Mouse (Mus musculus) E14TG2a.4 (cell line): ENCODE measurements around the gene Fgf12.

Experiments
- CTCF ChIP-seq: conservative IDR thresholded peaks from 2 replicates; pipeline ENCODE4 v1.5.1; 2014; ENCODE audit warnings: low read length
- NANOG ChIP-seq: IDR thresholded peaks from 2 replicates; pipeline ENCODE4 v1.6.1; 2014; ENCODE audit warnings: borderline replicate concordance, low read length, mixed read lengths

- TF ChIP-seq CTCF (no peak), NANOG (no peak)
These were observed 149.7 kb downstream of the Fgf12 start for GRCm38 (mm10) chr16:28603155-28603554.
